Comparison of ENCODE assay signal across 15 mouse cellular contexts in genomic region chr9:58048621-58049020, GRCm38 (mm10). TPM values are rescaled to one million over a fixed set of nuclear protein-coding genes. Genes with fewer than 3 reads are reported as not detected.
DNase-seq lines count a peak whose midpoint lies in the region; ATAC-seq and TF ChIP-seq lines count a peak whose summit lies in the region.
"Had no signal": no experiment of that assay in that cellular context is flagged by ENCODE, and none has a peak within 500 bp of the region (broad histone marks: within the 10 kb centered on the region; RNA-seq: fewer than 3 reads in every experiment).

No protein-coding gene starts in this region.

- peaks cover 3% of the 10 kb centered on the region for H3K27me3 ChIP-seq in CH12.LX (replicated peaks)
- H3K27me3 ChIP-seq in embryonic facial prominence, embryonic 10.5 days (replicated peaks; ENCODE audit: low read depth, poor library complexity, severe bottlenecking): peaks cover 86% of the 10 kb centered on the region
- peaks cover 3% of the 10 kb centered on the region; the same call in 1 of the 2 replicates for H3K27me3 ChIP-seq in hindbrain, embryonic 11.5 days (ENCODE audit: control insufficient read depth, insufficient read depth, low read length)
- H3K27me3 ChIP-seq in midbrain, embryonic 15.5 days (replicated peaks): no peaks in the 10 kb centered on the region

- H3K4me2 ChIP-seq in CH12.LX (ENCODE audit: insufficient read depth, low read depth, poor library complexity, severe bottlenecking): peak overlapping the region; percentile 56
- no peak overlapping the region; the same call in 1 of the 2 replicates for H3K4me2 ChIP-seq in hindbrain, embryonic 11.5 days (replicated peaks; ENCODE audit: low read depth, low read length)
- no peak overlapping the region for H3K4me2 ChIP-seq in midbrain, embryonic 15.5 days
- H3K4me2 ChIP-seq: liver, embryonic 13.5 days had no signal

- H3K9me3 ChIP-seq in CH12.LX (replicated peaks; ENCODE audit: low read length): no peaks in the 10 kb centered on the region
- no peaks in the 10 kb centered on the region for H3K9me3 ChIP-seq in embryonic facial prominence, embryonic 10.5 days
- H3K9me3 ChIP-seq in hindbrain, embryonic 11.5 days (ENCODE audit: control insufficient read depth, low read length): no peaks in the 10 kb centered on the region
- no peaks in the 10 kb centered on the region for H3K9me3 ChIP-seq in midbrain, embryonic 15.5 days
- H3K9me3 ChIP-seq: heart, embryonic 10.5 days; liver, embryonic 13.5 days had no signal

- peak; percentile 42; the same call in 1 of the 2 replicates for ATAC-seq in hindbrain, embryonic 11.5 days (ENCODE audit: low FRiP score)
- ATAC-seq in midbrain, embryonic 15.5 days (replicated peaks): peak; percentile 44; the same call in 1 of the 2 replicates
- ATAC-seq: inflammation-experienced regulatory T-cells, adult 6 months had no signal

- no peak overlapping the region for H3K9ac ChIP-seq in CH12.LX (ENCODE audit: insufficient read depth, low read depth)
- H3K9ac ChIP-seq in hindbrain, embryonic 11.5 days (ENCODE audit: low read depth, low read length): peak overlapping the region; percentile 17; the same call in 1 of the 2 replicates
- H3K9ac ChIP-seq in midbrain, embryonic 15.5 days: no peak overlapping the region; the same call in 1 of the 2 replicates
- H3K9ac ChIP-seq: liver, embryonic 13.5 days had no signal

- dilution Hi-C loops in CH12.LX (cut with MboI; ENCODE audit: extremely low pct_ligation_motif_present, extremely low pct_unique_long_range_greater_than_20kb, low sequenced_read_pairs): no loop called here

- no peak overlapping the region for H3K4me3 ChIP-seq in CH12.LX (replicated peaks in 1 of 3; ENCODE audit: low read depth in 2 of 3, low read length in 2 of 3, poor library complexity in 1 of 3)
- H3K4me3 ChIP-seq in embryonic facial prominence, embryonic 10.5 days: no peak overlapping the region
- H3K4me3 ChIP-seq in hindbrain, embryonic 11.5 days (ENCODE audit: low read depth, low read length): no peak overlapping the region
- no peak overlapping the region for H3K4me3 ChIP-seq in midbrain, embryonic 15.5 days
- H3K4me3 ChIP-seq: heart, embryonic 10.5 days; liver, embryonic 13.5 days had no signal

- 24% methylated on average over 6 of the region's 6 CpGs for WGBS in embryonic facial prominence, embryonic 10.5 days
- 10% methylated on average over 6 of the region's 6 CpGs for WGBS in hindbrain, embryonic 11.5 days
- WGBS in midbrain, embryonic 15.5 days: 4% methylated on average over 6 of the region's 6 CpGs

- no peak overlapping the region for H3K27ac ChIP-seq in CH12.LX (ENCODE audit: insufficient read depth, low read depth)
- H3K27ac ChIP-seq in embryonic facial prominence, embryonic 10.5 days (replicated peaks): peak overlapping the region; percentile 77
- peak overlapping the region; percentile 34; the same call in 1 of the 2 replicates for H3K27ac ChIP-seq in hindbrain, embryonic 11.5 days (ENCODE audit: low read depth, low read length)
- peak overlapping the region; percentile 86 for H3K27ac ChIP-seq in midbrain, embryonic 15.5 days
- H3K27ac ChIP-seq: heart, embryonic 10.5 days; liver, embryonic 13.5 days; stomach, postnatal 0 days had no signal

- TF ChIP-seq CTCF in CH12.LX (conservative IDR thresholded peaks at IDR 0.05 in 1 of 2, IDR thresholded peaks at IDR 0.05 in 1 of 2; ENCODE audit: low read depth in 2 of 2, low read length in 2 of 2): no peak

- peak; percentile 56 for DNase-seq in CH12.LX (ENCODE audit: extremely low read depth)
- DNase-seq in embryonic facial prominence, embryonic 10.5 days (ENCODE audit: low spot score): no peak
- no peak for DNase-seq in hindbrain, embryonic 11.5 days (ENCODE audit: low spot score)
- DNase-seq in left cerebral cortex, postnatal 4 days: no peak
- DNase-seq in yolk sac, embryonic 10.5 days (ENCODE audit: low spot score): no peak
- DNase-seq in spleen, adult 12 weeks (ENCODE audit: low spot score): no peak
- DNase-seq: cerebellum, adult 9-11 months; kidney, postnatal 14 days; liver, embryonic 13.5 days; lung, postnatal 4 days; right cerebral cortex, postnatal 14 days had no signal

- H3K36me3 ChIP-seq in CH12.LX (replicated peaks in 1 of 2; ENCODE audit: control insufficient read depth in 1 of 2, insufficient read depth in 1 of 2, low read length in 1 of 2): no peaks in the 10 kb centered on the region
- H3K36me3 ChIP-seq in embryonic facial prominence, embryonic 10.5 days (replicated peaks): no peaks in the 10 kb centered on the region
- H3K36me3 ChIP-seq in hindbrain, embryonic 11.5 days (ENCODE audit: control insufficient read depth, insufficient read depth, low read length): no peaks in the 10 kb centered on the region
- no peaks in the 10 kb centered on the region for H3K36me3 ChIP-seq in midbrain, embryonic 15.5 days (replicated peaks)
- H3K36me3 ChIP-seq: heart, embryonic 10.5 days; liver, embryonic 13.5 days had no signal

- no peak for TF ChIP-seq RAD21 in CH12.LX (IDR thresholded peaks at IDR 0.05; ENCODE audit: low read depth, low read length)

- peaks cover 13 to 51% of the 10 kb centered on the region in 2 experiments for H3K4me1 ChIP-seq in CH12.LX (ENCODE audit: control insufficient read depth in 1 of 2, insufficient read depth in 2 of 2)
- peaks cover 86% of the 10 kb centered on the region for H3K4me1 ChIP-seq in embryonic facial prominence, embryonic 10.5 days
- H3K4me1 ChIP-seq in hindbrain, embryonic 11.5 days (replicated peaks; ENCODE audit: control insufficient read depth, insufficient read depth, low read length): peaks cover 25% of the 10 kb centered on the region
- peaks cover 65% of the 10 kb centered on the region for H3K4me1 ChIP-seq in midbrain, embryonic 15.5 days
- H3K4me1 ChIP-seq: liver, embryonic 13.5 days had no signal

- H3K79me2 ChIP-seq in CH12.LX (replicated peaks; ENCODE audit: control insufficient read depth, extremely low read depth, insufficient read depth, poor library complexity, severe bottlenecking): no peaks in the 10 kb centered on the region

- intact Hi-C loops in left cerebral cortex, postnatal 4 days (cut with DNase I): no loop called here

- TF ChIP-seq EP300 in CH12.LX (IDR thresholded peaks at IDR 0.05; ENCODE audit: low read length): no peak

- no peak for TF ChIP-seq POLR2A in CH12.LX (IDR thresholded peaks at IDR 0.05; ENCODE audit: low read depth, low read length)

- in situ Hi-C loops in CH12.LX (cut with MboI; ENCODE audit: low pct_ligation_motif_present, low pct_unique_long_range_greater_than_20kb, low sequenced_read_pairs): no loop called here

TF ChIP-seq in CH12.LX, 34 proteins besides CTCF, POLR2A, EP300 and RAD21:
- TF ChIP-seq ZNF384 (IDR thresholded peaks at IDR 0.05; ENCODE audit: low read depth, low read length) (no peak), MEF2A (IDR thresholded peaks at IDR 0.05; ENCODE audit: borderline replicate concordance, low read depth, low read length) (peak; percentile 36; the same call in 1 of the 2 replicates)

RNA-seq across cellular contexts. Expression of gene Stra6, which starts 15.0 kb away (rescaled TPM):
- total RNA-seq in CH12.LX (2012; rRNA removed) (0.08 TPM in 1 of 2 replicates, not detected in the other), CH12.LX (2014; rRNA removed) (0.08 TPM in 1 of 2 replicates, not detected in the other)
- polyA plus RNA-seq in CH12.LX (2012; ENCODE audit: insufficient read length, low read depth): 0.08 and 0.09 TPM in 2 replicates
- polyA plus RNA-seq in embryonic facial prominence, embryonic 10.5 days (2016; fragmentation: Nextera tagmentation; extraction: Ambion mirVana): 33.6 and 47.2 TPM in 2 replicates
- polyA plus RNA-seq in hindbrain, embryonic 11.5 days (2014; fragmentation: Nextera tagmentation; extraction: Ambion mirVana): 8.2 and 12.7 TPM in 2 replicates
- 15.0 and 15.7 TPM in 2 replicates for polyA plus RNA-seq in midbrain, embryonic 15.5 days (2015; fragmentation: Nextera tagmentation; extraction: Ambion mirVana)
- 10 to 100 TPM; 10.1 to 12.5 TPM for total RNA-seq in left cerebral cortex, postnatal 4 days (2021)

RNA-seq across cellular contexts. Expression of gene Cyp11a1, which starts 42.4 kb away (rescaled TPM):
- 2.6 and 4.6 TPM in 2 replicates for total RNA-seq in CH12.LX (2012; rRNA removed)
- total RNA-seq in CH12.LX (2014; rRNA removed): 8.3 and 9.0 TPM in 2 replicates
- polyA plus RNA-seq in CH12.LX (2012; ENCODE audit: insufficient read length, low read depth): 12.1 and 12.8 TPM in 2 replicates
- polyA plus RNA-seq in embryonic facial prominence, embryonic 10.5 days (2016; fragmentation: Nextera tagmentation; extraction: Ambion mirVana): not detected in 2 replicates
- not detected in 2 replicates for polyA plus RNA-seq in hindbrain, embryonic 11.5 days (2014; fragmentation: Nextera tagmentation; extraction: Ambion mirVana)
- polyA plus RNA-seq in midbrain, embryonic 15.5 days (2015; fragmentation: Nextera tagmentation; extraction: Ambion mirVana): 0.44 and 1.1 TPM in 2 replicates
- 1 to 10 TPM; 1.7 to 2.0 TPM for total RNA-seq in left cerebral cortex, postnatal 4 days (2021)
